Mouse (Mus musculus): Measurements from ENCODE around the gene Rnf207. TPM values are rescaled to one million over a fixed set of nuclear protein-coding genes. Genes with fewer than 3 reads are reported as not detected.

The Rnf207 gene
- total and polyA plus RNA-seq, 3 experiments, result 0.51 TPM; not detected in 2

DNA sequence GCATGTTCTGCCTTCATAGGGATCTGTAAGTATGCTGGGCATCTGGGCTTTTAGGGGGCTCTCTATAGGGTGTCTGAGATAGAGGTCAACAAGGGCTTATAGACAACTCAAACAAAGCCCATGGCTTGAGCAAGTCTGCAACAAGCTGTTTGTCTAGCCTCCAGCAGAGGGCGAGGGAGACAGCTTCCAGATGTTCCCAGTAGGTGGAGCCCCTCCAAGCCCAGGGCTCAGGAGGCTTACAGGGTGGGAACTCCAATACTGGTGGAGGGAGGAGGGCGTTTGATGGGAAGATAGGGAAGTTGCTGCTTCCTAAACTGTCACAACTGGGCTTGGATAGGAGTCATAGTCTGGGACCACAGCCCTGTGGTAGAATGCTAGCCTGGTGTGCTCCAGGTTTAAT is 14.2 kb upstream of the Rnf207 start:
- dilution Hi-C loops (cut with MboI; ENCODE audit: extremely low pct_ligation_motif_present, extremely low pct_unique_long_range_greater_than_20kb, low sequenced_read_pairs), result no loop called here
- peaks cover 34% of the 10 kb centered on the region for H3K79me2 ChIP-seq (replicated peaks; ENCODE audit: control insufficient read depth, extremely low read depth, insufficient read depth, poor library complexity, severe bottlenecking)
- peak; percentile 65 for DNase-seq (ENCODE audit: extremely low read depth)
- peaks cover 8 to 69% of the 10 kb centered on the region in 2 experiments for H3K4me1 ChIP-seq (ENCODE audit: control insufficient read depth in 1 of 2, insufficient read depth in 2 of 2)
- H3K9me3 ChIP-seq (replicated peaks; ENCODE audit: low read length), result no peaks in the 10 kb centered on the region
- no peaks in the 10 kb centered on the region for H3K27me3 ChIP-seq (replicated peaks)
- H3K4me2 ChIP-seq (ENCODE audit: insufficient read depth, low read depth, poor library complexity, severe bottlenecking), result no peak overlapping the region
- peaks cover 71 to 86% of the 10 kb centered on the region in 2 experiments for H3K36me3 ChIP-seq (replicated peaks in 1 of 2; ENCODE audit: control insufficient read depth in 1 of 2, insufficient read depth in 1 of 2, low read length in 1 of 2)
- H3K9ac ChIP-seq (ENCODE audit: insufficient read depth, low read depth), result no peak overlapping the region
- H3K27ac ChIP-seq (ENCODE audit: insufficient read depth, low read depth), result no peak overlapping the region
- H3K4me3 ChIP-seq (replicated peaks in 1 of 3; ENCODE audit: low read depth in 2 of 3, low read length in 2 of 3, poor library complexity in 1 of 3), result no peak overlapping the region
- in situ Hi-C loops (cut with MboI; ENCODE audit: low pct_ligation_motif_present, low pct_unique_long_range_greater_than_20kb, low sequenced_read_pairs), result no loop called here
- 0 out of 2 replicates have a peak, but pooled peaks have one; percentile 38 for TF ChIP-seq TCF12 (IDR thresholded peaks at IDR 0.05; ENCODE audit: low read depth, low read length)
- no peak for TF ChIP-seq UBTF (IDR thresholded peaks at IDR 0.05; ENCODE audit: low read depth, low read length)
- peak; percentile 78 for TF ChIP-seq SMC3 (IDR thresholded peaks at IDR 0.05; ENCODE audit: low read depth, low read length)
- peak; percentile 42 for TF ChIP-seq RAD21 (IDR thresholded peaks at IDR 0.05; ENCODE audit: low read depth, low read length)
- TF ChIP-seq MYC (IDR thresholded peaks at IDR 0.05; ENCODE audit: low read depth, low read length), result no peak
- peak; percentile 68 to 100 for TF ChIP-seq CTCF (conservative IDR thresholded peaks at IDR 0.05 in 1 of 2, IDR thresholded peaks at IDR 0.05 in 1 of 2; ENCODE audit: low read depth in 2 of 2, low read length in 2 of 2)
- TF ChIP-seq NELFE (IDR thresholded peaks at IDR 0.05; ENCODE audit: low read depth, low read length), result peak; percentile 80; the same call in 1 of the 2 replicates

DNA sequence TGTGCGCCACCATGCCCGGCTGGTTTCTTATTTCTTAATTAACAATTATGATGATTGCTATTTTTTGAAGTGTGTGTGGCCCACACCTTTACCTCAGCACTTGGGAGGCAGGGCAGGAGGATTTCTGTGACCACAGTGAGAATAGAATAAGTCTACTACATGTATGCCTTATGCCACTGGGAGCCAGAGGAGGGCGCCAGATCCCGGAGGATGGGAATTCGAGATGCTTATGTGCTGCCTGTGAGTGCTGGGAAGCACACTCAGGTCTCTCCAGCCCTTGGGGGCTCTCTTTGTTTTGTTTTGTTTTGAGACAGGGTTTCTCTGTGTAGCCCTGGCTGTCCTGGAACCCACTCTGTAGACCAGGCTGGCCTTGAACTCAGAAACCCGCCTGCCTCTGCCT is 9.9 kb upstream of the Rnf207 start:
- Histone ChIP-seq H3K4me1 (ENCODE audit: control insufficient read depth in 1 of 2, insufficient read depth in 2 of 2) (peaks cover 3 to 57% of the 10 kb centered on the region in 2 experiments; a peak in 3 of 4 replicates), H3K9ac (ENCODE audit: insufficient read depth, low read depth) (no peak overlapping the region), H3K9me3 (replicated peaks; ENCODE audit: low read length) (peaks cover 3% of the 10 kb centered on the region), H3K36me3 (replicated peaks in 1 of 2; ENCODE audit: control insufficient read depth in 1 of 2, insufficient read depth in 1 of 2, low read length in 1 of 2) (peaks cover 47 to 61% of the 10 kb centered on the region in 2 experiments), H3K79me2 (replicated peaks; ENCODE audit: control insufficient read depth, extremely low read depth, insufficient read depth, poor library complexity, severe bottlenecking) (peaks cover 57% of the 10 kb centered on the region), H3K27ac (ENCODE audit: insufficient read depth, low read depth) (peak overlapping the region; percentile 18; the same call in 1 of the 2 replicates), H3K4me2 (ENCODE audit: insufficient read depth, low read depth, poor library complexity, severe bottlenecking) (0 out of 2 replicates have a peak overlapping the region, but pooled peaks have one; percentile 16), H3K27me3 (replicated peaks) (no peaks in the 10 kb centered on the region), H3K4me3 (replicated peaks in 1 of 3; ENCODE audit: low read depth in 2 of 3, low read length in 2 of 3, poor library complexity in 1 of 3) (peak overlapping the region in 1 of 3 experiments; percentile 30)
- dilution Hi-C loops (cut with MboI; ENCODE audit: extremely low pct_ligation_motif_present, extremely low pct_unique_long_range_greater_than_20kb, low sequenced_read_pairs), result no loop called here
- DNase-seq (ENCODE audit: extremely low read depth), result peak; percentile 72
- in situ Hi-C loops (cut with MboI; ENCODE audit: low pct_ligation_motif_present, low pct_unique_long_range_greater_than_20kb, low sequenced_read_pairs), result loop anchor here (5.0 kb wide), 1 partner anchor 109 kb away; no protein-coding TSS in a partner anchor
- TF ChIP-seq SMC3 (IDR thresholded peaks at IDR 0.05; ENCODE audit: low read depth, low read length) (peak; percentile 36), CTCF (conservative IDR thresholded peaks at IDR 0.05 in 1 of 2, IDR thresholded peaks at IDR 0.05 in 1 of 2; ENCODE audit: low read depth in 2 of 2, low read length in 2 of 2) (peak; percentile 32 to 70; a peak in 3 of 4 replicates), TCF12 (IDR thresholded peaks at IDR 0.05; ENCODE audit: low read depth, low read length) (no peak), RAD21 (IDR thresholded peaks at IDR 0.05; ENCODE audit: low read depth, low read length) (peak; percentile 39), NRF1 (IDR thresholded peaks at IDR 0.05; ENCODE audit: low read depth, low read length) (no peak)

DNA sequence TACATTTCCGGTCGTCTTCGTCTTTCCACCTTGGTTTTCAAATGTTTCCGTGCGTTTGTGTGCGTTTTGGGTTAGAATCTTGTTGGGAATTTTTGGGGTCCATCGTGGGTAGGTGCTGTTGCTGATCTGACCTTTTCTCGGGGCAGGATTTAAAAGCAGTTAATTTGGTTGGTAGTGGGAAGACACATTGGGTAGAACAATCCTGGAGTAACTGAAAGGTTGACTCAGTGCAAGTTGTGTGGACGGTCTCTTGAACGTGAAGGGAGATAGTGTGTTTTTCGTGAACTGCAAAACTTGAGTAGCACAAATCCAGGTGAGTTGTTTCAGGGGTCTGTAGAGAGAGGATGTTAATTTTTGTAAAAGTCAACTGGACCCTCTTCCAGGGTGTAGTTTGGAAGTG is 7.8 kb upstream of the Rnf207 start:
- Histone ChIP-seq H3K4me2 (ENCODE audit: insufficient read depth, low read depth, poor library complexity, severe bottlenecking) (peak overlapping the region; percentile 99), H3K4me3 (replicated peaks in 1 of 3; ENCODE audit: low read depth in 2 of 3, low read length in 2 of 3, poor library complexity in 1 of 3) (peak overlapping the region; percentile 94 to 97 (median 97)), H3K27ac (ENCODE audit: insufficient read depth, low read depth) (no peak overlapping the region; the same call in 1 of the 2 replicates), H3K4me1 (ENCODE audit: control insufficient read depth in 1 of 2, insufficient read depth in 2 of 2) (peaks cover 3 to 37% of the 10 kb centered on the region in 2 experiments; a peak in 3 of 4 replicates), H3K79me2 (replicated peaks; ENCODE audit: control insufficient read depth, extremely low read depth, insufficient read depth, poor library complexity, severe bottlenecking) (peaks cover 57% of the 10 kb centered on the region), H3K9me3 (replicated peaks; ENCODE audit: low read length) (peaks cover 3% of the 10 kb centered on the region), H3K9ac (ENCODE audit: insufficient read depth, low read depth) (peak overlapping the region; percentile 82), H3K36me3 (replicated peaks in 1 of 2; ENCODE audit: control insufficient read depth in 1 of 2, insufficient read depth in 1 of 2, low read length in 1 of 2) (peaks cover 28 to 40% of the 10 kb centered on the region in 2 experiments), H3K27me3 (replicated peaks) (no peaks in the 10 kb centered on the region)
- no peak for DNase-seq (ENCODE audit: extremely low read depth)
- in situ Hi-C loops (cut with MboI; ENCODE audit: low pct_ligation_motif_present, low pct_unique_long_range_greater_than_20kb, low sequenced_read_pairs), result loop anchor here (5.0 kb wide), 1 partner anchor 111 kb away; no protein-coding TSS in a partner anchor
- TF ChIP-seq IRF4 (IDR thresholded peaks at IDR 0.05; ENCODE audit: low read depth, low read length) (no peak), BHLHE40 (IDR thresholded peaks at IDR 0.05; ENCODE audit: low read depth, low read length) (no peak), SIN3A (IDR thresholded peaks at IDR 0.05; ENCODE audit: low read length) (peak; percentile 49; the same call in 1 of the 2 replicates), RCOR1 (conservative IDR thresholded peaks at IDR 0.05; ENCODE audit: low read depth, low read length) (0 out of 2 replicates have a peak, but pooled peaks have one; percentile 0), ETS1 (conservative IDR thresholded peaks at IDR 0.05; ENCODE audit: low read depth, low read length) (no peak)
- dilution Hi-C loops (cut with MboI; ENCODE audit: extremely low pct_ligation_motif_present, extremely low pct_unique_long_range_greater_than_20kb, low sequenced_read_pairs), result no loop called here
